Mouse (Mus musculus) gastrocnemius, adult 18-20 months (tissue): ENCODE results near the gene Ptprk. TPM values are rescaled to one million over a fixed set of nuclear protein-coding genes. Genes with fewer than 3 reads are reported as not detected.

Experiments
- DNase-seq: peaks from one replicate; pipeline ENCODE4 v3.0.0; 2021; ENCODE audit warnings: low spot score
- long read RNA-seq, 2 experiments: library from polyadenylated mRNA; stranded (forward); transcript quantifications; one replicate each; pipeline ENCODE4 v2.0.0; 2021
- total RNA-seq, 2 experiments: library from RNA; stranded (reverse); gene quantifications; 2 replicates each; pipeline ENCODE4 v1.2.3; 2021

Ptprk gene
- 1 to 10 TPM; 3.6 TPM for total RNA-seq
- long read RNA-seq, experiment 1, partial matches to known transcripts: 1 of 5 reads
- long read RNA-seq, experiment 1, other reads (novel, unspliced or antisense): 4 of 5 reads
- long read RNA-seq, experiment 2, partial matches to known transcripts: 0 of 1 reads
- long read RNA-seq, experiment 2, other reads (novel, unspliced or antisense): 1 of 1 reads

DNA sequence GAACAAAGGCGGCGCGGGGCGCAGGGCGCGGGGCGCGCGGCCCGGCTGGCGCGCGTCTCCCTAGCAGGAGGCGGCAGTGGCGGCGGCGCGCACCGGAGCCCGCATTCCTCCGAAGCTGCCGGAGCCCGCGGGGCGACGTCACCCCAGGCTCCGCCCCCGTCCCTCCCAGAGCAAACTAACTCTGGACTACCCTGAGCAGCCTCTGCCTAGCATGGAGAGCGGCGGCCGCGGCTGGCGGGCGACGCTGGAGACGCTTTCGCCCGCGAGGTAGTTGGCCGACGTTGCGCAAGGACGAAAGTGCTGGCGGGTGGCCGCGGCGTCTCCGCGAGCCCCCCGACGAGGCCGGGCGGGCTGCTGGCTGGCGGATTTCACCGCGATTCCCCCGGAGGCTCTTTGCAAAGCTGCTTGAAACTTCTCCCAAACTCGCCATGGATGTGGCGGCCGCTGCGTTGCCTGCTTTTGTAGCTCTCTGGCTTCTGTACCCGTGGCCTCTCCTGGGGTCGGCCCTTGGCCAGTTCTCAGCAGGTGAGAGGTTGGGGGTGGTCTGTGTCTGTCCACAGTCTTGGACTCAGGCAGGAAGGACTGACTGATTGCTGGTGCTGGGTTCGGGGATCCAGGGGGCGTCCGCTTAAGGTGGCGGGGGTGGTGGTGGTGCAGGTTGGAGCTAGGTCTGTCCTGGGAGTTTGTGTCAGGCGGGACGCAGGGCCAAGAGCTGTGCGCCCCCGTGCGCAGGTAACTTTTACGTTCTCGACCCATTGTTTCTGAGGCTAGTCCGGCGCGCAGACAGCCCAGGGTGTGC, at the start of gene Ptprk:
Ptprk (plus strand) TSS at position 168 of the 799 bp plus-strand sequence.
- DNase-seq: peak; percentile 85

DNA sequence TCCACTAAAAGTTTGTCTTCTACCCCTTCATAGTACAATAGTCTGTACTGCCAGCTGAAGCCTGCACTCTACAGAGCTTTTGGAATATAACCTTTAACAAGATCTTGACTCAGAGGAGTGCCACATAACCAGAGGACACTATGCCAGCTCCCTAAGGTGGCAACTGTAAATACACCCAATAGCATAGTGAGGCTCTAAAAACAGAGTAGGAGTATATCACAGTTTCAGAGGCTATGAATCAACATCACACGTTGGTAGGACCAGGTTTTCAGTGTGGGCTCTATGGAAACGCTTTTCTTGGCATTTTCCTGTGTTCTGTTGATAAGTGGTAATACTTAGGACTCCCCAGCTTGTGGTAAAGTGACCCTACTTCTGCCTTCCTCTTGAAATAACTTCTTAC, 46.8 kb upstream of the Ptprk start:
- DNase-seq: no peak

- no peak for DNase-seq
Measured at GRCm38 (mm10) chr10:28036456-28036855, 38.2 kb upstream of the Ptprk start.

DNA sequence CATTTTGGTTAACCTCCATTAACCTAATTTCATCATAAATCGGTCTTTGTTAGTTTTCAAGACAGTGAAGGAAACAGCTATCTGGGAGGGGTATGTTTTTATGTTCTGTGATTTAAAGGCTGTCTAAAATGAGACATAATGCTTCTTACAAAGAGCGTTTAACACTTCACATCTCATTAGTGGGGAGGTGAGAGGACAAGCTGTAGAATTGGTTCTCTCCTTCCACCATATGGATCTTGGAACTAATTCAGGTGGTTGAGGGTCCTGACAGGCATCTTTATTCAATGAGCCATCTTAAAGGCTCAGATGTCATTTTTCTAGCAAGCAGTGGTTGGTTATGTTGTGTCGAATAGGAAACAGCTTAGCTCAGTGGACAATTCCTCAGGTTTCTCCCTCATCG, 19.9 kb upstream of the Ptprk start:
- no peak for DNase-seq

- no peak for DNase-seq
Measured at GRCm38 (mm10) chr10:28059222-28059621, 15.4 kb upstream of the Ptprk start.

DNA sequence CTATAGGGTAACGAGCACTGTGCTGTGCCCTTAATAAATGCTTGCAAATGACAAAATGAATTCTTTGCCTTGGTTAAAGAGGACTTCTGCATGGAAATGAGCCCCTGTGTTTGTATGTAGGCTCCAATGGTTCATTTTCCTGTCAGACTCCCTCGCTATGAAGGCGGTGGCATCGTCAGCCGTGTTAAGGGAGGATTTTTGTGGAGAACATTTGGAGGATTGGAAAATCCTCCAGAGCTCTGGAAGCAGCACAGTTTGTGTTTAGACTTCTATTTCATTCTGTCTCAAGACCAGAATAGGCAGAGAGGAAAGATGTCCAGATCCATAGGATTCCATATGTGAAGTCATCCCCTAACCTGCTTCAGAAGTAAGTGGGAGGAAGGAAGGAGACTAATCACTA, 6.6 kb upstream of the Ptprk start:
- no peak for DNase-seq

GRCm38 (mm10) chr10:28073991-28074652, 498 bp upstream of the Ptprk start:
- DNase-seq: peak; percentile 1

DNA sequence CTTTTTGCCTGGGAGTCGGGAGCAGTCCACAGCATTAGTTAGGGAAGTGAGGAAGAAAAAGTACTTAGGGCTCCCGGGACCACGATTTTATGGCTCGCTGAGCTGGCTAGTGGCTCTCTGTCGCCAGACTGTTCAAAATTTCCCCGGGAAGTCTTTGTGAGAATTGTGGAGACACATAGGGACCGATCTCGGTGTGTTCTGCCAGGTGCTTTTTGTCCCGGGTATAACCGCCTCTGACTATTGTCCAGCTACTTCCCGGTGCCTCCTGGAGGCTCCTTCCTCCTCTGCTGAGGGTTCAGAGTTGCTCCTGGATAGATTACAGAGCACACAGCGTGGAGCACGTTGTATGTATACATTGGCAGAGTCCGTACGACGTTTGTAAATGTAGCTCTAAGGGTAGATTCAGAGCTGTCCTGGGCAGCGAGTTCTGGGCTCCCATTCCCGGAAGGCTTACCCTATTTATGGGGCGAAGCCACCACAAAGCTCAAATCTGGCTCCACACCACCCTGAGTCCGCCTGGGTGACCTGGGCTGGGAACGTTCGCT, 943 bp downstream of the Ptprk start:
- DNase-seq: peak; percentile 2

- DNase-seq: peak; percentile 1
Measured at GRCm38 (mm10) chr10:28076036-28076855, 1.6 kb downstream of the Ptprk start.

GRCm38 (mm10) chr10:28078270-28078669, 3.6 kb downstream of the Ptprk start:
- DNase-seq: no peak

DNA sequence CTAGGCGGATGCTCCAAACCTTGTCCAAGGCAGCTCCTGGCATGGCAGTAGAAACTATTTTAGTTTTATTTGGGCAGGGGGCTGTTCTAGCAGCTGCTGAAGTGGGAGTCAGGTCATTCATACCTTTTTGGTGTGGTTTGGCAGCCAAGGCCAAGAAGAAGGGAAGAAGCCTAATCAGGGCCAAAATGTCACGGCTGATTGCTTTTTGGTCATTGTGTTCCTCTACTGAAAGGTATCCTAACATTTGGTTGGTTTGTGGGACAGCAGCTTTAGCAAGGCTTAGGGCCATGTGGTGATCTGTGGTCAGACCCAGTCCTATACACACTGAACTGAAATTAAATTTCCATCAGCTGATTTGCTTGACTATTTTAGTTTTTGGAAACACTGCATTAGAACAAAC, 6.6 kb downstream of the Ptprk start:
- DNase-seq: no peak

- DNase-seq: no peak
Measured at GRCm38 (mm10) chr10:28083183-28083582, 8.6 kb downstream of the Ptprk start.

GRCm38 (mm10) chr10:28083625-28084024, 9.0 kb downstream of the Ptprk start:
- DNase-seq: no peak

GRCm38 (mm10) chr10:28087341-28087740, 12.7 kb downstream of the Ptprk start:
- no peak for DNase-seq

GRCm38 (mm10) chr10:28087749-28088148, 13.1 kb downstream of the Ptprk start:
- DNase-seq: no peak

DNA sequence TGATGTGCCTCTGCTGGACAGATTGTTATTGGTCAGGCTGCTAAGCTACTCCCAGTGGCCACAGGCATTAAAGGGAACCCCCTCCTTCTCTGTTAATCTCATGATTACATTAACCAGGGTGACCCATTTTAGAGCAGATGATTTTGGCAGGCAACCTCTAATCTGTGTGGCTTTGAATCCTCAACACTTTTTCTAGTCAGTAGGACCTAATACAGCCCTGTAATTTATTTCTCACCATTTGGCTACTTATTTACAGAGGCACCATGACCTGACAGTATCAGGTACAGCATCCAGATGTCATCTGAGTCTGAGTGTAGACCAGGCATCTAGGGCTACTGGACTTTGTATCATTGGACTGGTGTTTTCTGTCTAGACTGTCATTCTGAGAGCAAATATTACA, 21.4 kb downstream of the Ptprk start:
- no peak for DNase-seq

DNA sequence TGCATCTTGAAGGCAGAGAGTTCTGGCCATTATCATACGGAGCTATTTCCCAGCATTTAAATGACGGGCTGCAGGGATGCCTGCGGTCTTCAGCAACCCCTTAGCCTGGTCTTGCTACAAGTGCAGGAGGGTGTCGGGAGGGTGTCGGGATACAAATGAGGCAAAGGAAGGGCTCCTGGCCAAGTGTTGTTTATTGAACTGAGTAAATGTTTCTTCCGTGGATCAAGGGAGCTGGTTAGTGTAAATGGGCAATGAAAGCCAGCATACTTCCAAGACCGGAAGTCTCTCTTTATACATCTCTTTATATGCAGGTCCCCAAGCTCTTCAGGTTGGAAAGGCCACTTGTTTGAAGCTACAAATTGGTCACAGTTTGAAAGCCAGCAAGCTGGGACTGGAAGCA, 23.0 kb downstream of the Ptprk start:
- DNase-seq: no peak

DNA sequence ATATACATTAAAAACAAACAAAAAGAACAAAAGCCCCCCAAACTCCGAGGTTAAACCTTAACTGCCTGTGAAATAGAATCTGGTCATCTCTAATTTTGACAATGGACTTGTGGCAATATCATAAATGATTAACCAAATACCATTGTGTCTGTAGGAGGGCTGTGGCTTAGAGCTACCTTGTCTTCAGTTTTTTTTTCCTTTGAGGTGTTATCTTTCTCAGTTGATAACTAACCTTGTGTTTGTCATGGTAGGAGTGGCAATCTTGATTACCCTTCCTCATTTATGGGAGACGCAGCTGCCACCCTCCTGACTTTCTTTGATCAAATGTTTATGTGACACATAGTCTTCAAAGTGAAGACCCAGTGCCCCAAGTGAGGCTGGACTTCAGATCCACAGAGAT, 24.3 kb downstream of the Ptprk start:
- no peak for DNase-seq

- DNase-seq: no peak
Measured at GRCm38 (mm10) chr10:28103406-28103906, 28.8 kb downstream of the Ptprk start.

DNA sequence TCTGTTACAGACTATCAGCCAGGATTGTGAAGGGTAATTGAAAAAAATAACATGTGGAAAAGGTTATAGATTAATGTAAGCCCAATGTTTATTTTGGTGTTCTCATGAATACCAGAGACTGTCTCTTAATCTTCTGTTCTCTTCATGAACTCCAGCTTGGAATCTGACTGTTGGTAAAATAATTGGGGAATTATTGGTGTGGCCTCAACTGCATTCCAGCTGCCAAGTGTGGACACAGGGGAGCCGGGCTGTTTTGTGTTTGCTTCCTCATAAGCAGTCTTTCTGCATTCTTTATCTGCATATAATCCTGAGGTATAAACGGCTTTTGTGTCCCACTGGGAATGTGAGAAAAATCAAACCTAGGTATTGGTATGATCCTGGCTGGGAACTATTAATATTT, 29.3 kb downstream of the Ptprk start:
- no peak for DNase-seq

DNA sequence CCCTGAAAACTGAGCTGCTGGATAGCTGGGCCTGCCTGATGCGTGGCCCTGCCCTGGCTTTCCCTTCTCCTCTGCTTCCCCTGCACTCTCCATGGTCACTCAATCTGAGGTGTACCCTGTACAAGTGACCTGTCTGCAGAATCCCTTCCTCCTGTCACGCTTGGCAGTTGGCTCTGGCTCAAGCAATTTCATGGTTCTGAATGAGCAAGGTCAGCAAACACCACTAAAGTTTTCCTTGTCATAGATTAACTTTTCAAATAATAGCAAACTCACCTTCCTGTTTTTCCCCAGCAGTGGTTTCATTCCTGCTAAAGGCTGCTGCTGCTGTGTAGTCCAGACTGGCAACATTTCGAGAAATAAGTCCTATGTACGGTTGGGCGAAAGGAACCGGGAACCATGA, 30.6 kb downstream of the Ptprk start:
- DNase-seq: no peak
